Mouse (Mus musculus) T-helper 1 cell (primary cell): ENCODE measurements around the gene AC161166.1.

Experiments
- in situ Hi-C: fragments of 300-600 bp; cut with MboI, MseI; formaldehyde crosslinking; loops from one replicate; pipeline ENCODE4 v1.15.1; 2025; ENCODE audit warnings: high pct_unique_total_duplicates

Gene AC161166.1

DNA sequence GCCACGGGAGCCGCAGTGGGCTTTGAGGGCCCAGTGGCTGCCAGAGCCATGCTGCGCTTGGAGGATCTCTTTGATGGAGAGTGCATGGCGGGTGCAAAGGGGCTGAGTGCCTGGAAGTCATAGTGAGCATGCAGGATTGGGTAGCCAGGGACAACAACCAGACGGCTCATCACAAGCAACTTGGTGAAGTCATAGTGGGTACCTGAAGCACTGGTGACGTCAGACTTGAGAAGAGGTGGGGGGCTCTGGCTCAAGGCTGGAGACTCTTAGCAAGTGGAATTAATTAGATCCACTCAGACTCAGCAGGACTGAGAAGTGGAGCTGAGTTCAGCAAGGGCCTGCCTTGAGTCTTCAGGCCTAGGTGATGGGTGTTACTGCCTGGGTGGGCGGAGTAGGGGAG lies at the start of gene AC161166.1:
Gene AC161166.1 (minus strand): TSS at position 101 of the 400 bp plus-strand sequence.
- in situ Hi-C loops = no loop called here

DNA sequence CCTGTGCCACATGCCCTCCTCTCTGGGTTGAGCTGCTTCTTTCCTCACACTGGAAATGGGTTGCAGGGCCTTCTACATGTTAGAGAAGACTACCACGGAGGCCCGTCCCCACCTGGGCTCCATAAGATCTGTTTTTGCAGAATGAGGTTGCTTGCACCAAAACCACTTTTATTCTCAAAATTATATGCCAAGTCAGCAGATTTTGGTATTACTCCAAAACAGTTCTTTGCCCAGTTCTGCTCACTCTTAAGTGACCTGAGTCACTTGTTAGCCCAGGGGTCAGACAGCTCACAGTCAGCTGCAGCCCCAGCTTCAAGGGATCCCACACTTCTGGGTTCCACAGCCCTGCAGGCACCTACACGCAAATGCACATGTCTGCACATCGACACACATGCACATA lies 49.2 kb upstream of the AC161166.1 start:
- in situ Hi-C loops = no loop called here

DNA sequence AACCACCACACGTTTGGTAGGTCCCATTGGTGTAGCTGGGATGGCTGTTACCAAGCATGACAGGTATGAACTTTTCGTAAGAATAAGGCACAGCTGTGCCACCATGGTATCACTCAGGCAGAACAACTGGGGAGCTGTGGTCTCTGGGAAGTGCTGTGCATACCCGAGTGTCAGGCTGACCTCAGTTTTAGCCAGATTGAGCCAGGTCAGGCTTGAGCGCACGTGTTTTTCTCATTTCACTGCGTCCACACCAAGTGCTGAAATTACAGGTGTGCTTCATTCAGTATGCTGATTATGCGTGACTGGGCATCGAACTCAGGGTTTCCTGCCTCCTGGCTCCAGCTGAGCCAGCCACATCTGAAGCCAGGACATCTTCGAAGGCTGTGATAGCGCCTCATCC lies 43.5 kb upstream of the AC161166.1 start:
- in situ Hi-C loops = no loop called here

DNA sequence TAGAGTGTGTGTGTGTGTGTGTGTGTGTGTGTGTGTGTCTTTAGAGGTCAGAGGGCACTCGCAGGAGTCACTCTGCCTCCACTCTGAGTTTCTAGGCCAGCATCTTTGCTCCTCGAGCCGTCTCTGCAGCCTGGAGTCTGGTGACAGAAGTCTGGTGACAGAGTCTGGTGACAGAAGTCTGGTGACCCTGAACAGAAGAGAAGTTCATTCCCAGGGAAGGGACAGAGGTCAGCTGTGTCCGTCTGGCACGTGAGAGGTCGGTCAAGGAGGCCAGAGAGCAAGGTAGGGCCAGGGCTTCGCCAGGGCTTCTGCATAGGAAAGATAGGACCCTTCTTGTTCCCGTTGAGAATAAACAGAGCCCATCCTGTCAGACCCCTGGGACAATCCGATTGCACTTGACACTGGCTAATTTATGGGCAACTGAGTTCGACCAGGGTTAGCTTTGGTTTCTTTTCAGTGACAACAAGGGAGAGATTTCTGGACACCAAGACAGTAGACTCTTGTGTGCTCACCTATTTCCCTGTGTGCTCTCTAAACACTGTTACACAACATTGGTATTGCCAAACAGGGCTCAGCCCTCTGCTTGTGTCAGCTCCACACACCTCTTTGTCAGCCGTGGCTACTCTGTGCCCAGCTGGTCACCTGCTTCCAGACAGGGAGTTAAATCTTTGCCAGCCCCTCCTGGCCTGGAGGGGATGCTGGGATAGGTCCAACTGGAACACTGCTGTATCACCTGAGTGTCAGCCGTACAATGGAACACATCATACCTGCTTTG lies 39.9 kb upstream of the AC161166.1 start:
- in situ Hi-C loops = no loop called here

DNA sequence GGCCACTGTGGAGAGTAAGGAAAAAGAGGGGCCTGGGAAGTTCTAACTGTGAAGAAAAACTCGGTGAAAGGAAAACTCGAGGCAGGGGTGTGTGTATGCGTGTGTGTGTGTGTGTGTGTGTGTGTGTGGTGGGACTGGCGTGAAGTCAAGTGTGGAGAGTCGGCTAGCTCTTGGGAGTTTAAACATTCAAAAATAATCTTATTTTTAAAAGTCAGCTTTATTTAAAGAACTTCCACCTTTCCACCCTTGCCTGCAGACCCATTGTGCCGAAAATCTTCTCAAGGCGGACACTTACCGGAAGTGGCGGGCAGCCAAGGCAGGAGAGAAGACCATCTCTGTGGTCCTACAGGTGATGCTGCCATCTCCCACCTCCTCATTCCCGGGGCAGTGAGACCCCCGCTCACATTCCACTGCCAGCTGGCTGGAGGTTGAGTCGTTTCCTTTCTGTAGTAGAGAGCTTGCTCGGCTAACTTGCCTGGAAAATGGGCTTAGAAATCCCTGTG lies 35.3 kb upstream of the AC161166.1 start:
- in situ Hi-C loops = no loop called here

DNA sequence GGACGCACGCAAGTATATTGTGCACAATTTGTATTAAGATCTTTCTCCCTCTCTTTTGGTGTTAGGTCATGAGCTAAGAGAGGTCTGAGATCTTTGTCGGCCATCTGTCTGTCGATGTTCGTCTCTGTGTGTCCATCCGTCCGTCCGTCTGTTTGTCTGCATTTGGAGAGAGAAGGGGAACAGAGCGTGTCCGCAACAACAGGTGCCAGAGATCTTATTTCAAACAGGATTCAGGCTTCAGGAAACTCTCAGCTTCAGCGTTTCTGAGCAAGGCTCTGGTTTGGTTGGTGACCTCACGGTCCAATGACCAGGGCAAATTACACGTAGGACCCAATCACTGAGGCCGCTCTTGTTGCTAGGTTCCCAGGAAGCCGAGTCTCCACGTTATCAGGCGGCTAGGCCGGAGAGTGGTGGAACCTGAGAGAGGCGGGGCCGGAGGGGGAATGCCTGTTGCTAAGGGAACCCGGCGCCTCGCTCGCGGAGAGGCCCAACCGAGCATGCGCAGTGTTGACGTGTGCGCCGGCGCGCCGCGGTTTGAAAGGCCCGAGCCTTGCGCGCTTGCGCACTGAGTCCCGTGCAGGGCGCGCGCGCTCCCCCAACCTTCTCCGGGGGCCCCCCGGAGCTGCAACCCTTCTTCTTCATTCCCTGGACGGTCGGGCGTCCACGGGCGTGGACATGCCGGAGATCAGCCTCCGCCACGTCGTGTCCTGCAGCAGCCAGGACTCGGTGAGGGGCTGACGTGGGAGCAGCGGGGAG lies 34.6 kb upstream of the AC161166.1 start:
- in situ Hi-C loops = no loop called here

DNA sequence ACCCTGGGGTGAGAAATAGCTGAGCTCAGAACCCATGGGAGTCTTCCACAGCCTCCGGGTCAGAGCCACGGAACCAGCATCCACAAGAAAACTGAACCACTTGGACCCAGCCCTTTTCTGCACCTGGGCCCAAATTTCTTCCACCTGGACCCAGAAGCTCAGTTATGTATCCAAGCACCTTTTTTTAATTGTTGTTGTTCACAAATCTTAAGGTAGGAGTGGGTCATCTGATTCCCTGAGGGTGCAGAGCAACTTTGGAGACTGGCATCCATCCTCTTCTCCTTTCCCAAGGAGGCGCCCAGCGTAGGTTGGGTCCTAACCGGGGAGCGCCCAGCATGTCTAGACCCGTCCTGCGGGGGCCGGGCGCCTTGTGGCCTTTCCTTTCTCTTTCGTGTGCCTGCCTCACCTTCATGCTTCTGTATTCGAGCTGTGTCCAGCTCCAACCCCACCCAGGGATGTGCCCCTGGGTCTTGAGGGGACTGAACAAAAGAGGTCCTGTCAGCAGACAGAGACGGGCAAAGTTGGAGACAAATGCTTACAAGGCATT lies 33.9 kb upstream of the AC161166.1 start, which contains the start of the genes Pinlyp and Xrcc1:
Gene Pinlyp (minus strand): TSS at position 51 of the 547 bp plus-strand sequence.
Gene Xrcc1 (plus strand): TSS at position 222 of the 547 bp plus-strand sequence.
- in situ Hi-C loops = no loop called here

DNA sequence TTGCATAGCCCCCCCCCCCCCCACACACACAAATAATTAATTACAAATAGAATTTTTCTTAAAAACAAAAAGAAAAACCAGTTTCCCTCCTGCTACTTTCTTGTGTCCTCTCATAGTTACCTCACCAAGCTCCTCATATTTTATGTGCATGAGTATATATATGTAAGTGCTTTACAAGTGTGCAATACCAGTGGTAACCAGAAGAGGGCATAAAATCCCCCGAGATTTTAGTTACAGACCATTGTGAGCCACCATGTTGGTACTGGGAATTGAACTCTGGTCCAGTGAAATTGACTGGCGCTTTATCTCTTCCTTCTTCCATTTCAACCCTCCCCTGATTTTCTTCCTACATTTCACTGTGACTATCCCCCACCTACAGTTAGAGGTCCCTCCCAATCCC lies 32.3 kb upstream of the AC161166.1 start:
- in situ Hi-C loops = no loop called here

DNA sequence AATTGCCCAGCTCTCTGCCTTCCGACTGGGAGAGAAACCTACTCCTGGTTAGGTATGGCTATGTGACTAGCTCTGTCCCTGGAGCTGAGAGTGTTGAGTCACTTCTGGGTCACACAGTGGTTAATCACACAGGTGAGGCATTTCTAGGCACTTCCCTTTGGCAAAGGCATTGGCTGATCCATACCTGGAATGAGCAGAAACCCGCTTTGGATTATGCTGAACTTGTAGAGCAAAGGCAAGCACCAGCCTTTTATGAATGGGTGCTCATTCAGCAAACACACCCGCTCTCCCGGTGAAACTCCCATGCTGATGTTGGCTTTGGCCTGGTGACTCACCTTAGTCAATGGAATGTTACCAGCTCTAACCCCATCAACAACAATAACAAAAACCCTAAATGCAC lies 27.4 kb upstream of the AC161166.1 start:
- in situ Hi-C loops = no loop called here

DNA sequence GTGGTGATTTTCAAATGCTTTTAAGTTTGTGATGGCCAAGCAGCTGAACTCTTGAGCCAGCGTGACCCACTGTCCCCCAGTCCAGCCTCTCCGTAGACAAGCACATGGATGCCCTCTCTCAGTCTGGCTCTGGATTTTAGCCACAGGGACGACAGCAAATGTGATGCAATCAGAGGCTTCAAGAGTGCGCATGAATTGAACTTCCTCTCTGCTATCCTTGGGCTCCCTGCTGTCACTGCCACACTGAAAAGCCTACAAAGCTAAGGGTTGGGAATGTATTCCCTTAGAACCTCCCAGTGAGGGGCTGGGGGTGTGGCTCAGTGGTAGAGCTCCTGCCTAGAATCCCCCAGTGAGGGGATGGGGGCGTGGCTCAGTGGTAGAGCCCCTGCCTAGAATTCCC lies 26.4 kb upstream of the AC161166.1 start:
- in situ Hi-C loops = no loop called here

DNA sequence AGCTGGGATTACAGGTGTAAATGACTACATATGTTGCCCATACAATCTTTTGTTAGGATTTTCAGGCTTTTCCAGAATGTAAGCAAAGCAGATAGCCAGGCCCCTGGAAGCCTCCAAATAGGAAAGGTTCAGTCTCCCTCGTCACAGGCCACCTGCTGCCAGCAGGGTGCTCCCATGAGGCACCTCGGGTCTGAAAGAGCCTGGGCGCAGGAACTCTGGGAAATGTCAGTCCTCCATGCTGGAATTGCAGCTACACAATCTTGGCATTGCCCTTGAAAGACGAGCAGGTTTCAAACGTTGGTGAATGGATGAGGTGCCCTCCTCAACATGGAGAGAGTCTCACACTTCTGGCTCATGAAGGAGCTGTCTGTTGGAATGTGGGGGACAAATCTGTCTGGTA lies 25.9 kb upstream of the AC161166.1 start:
- in situ Hi-C loops = no loop called here

DNA sequence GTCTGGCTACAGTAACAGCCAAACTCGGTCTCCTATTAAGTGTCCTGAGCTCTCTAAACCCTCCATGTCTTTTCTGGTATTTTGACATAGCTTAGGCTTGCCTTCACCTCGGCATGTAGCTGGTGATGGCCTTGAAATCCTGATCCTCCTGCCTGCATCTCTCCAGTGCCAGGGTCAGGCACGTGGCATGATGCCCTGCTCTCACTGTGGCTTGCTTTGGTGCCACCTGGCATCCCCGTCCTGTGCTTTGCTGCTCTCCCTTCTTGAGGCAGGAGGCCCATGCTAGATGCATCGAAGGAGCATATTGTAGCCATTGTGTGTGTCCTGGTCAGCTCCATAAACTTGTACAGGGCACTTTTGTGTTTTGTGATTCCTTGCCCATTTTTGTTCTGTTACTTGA lies 25.3 kb upstream of the AC161166.1 start:
- in situ Hi-C loops = no loop called here

DNA sequence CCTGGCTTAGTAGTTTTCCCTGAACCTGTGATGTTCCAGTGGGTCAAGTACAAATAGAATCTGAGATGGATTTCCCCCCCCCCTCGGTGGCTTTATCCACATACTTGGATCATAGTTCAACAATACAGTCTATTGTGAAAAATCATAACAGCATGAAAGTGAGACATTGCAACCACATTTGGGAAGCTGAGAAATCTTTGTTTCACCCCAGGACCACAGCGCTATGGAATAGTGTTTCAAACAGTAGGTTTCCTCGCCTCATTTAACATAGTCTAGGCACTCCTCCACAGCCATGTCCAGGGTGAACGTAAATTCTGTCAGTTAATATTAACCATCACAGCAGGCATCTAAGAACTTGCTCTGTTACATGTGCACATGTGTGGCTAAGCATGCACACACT lies 24.8 kb upstream of the AC161166.1 start:
- in situ Hi-C loops = no loop called here

DNA sequence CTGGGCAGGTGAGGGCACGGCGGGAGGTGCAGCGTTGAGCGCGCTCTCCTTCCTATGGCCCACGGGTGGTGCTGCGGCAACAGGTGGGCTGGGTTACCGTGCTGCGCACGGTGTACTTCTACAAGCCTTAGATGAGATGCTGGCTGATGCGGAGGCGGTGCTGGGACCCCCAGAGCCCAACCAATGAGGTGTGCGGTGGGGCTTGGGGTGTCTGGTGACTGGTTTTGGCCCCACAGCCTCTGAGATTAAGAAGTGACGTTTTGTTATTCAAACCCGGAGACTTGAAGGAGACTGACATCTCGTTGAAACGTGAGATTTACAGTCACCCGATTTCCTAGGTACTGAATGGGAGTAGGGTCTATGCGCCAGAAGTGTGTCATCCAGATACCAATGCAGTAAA lies 22.0 kb upstream of the AC161166.1 start:
- in situ Hi-C loops = no loop called here

DNA sequence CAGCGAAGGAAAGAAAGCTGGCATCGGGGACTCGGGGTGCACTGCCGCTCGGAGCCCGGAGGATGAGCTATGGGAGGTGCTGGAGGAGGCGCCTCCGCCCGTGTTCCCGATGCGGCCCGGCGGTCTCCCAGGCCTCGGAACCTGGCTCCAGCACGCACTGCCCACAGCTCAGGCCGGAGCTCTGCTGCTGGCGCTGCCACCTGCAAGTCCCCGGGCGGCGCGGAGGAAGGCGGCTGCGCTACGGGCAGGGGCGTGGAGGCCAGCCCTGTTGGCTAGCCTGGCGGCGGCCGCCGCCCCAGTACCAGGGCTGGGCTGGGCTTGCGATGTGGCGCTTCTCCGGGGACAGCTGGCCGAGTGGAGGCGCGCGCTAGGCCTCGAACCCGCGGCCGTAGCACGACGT lies 21.6 kb upstream of the AC161166.1 start:
- in situ Hi-C loops = no loop called here

DNA sequence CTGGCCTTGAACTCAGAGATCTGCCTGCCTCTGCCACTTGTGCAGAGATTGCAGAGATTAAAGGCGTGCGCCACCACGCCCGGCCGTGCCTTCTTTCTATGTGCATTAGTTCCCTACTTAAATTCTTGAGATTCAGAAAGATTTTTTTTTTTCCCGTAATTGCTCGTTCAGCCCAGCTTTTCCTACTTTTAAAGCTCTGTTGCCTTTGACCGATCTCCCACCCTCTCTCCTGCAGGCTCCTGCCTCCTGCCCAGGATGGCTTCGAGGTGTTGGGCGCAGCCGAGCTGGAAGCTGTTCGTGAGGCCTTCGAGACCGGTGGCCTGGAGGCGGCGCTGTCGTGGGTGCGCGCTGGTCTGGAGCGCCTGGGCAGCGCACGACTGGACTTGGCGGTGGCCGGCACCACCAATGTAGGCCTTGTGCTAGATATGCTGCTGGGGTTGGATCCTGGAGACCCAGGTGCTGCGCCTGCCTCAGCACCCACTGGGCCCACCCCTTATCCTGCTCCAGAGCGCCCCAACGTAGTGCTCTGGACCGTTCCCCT lies 20.8 kb upstream of the AC161166.1 start:
- in situ Hi-C loops = no loop called here

DNA sequence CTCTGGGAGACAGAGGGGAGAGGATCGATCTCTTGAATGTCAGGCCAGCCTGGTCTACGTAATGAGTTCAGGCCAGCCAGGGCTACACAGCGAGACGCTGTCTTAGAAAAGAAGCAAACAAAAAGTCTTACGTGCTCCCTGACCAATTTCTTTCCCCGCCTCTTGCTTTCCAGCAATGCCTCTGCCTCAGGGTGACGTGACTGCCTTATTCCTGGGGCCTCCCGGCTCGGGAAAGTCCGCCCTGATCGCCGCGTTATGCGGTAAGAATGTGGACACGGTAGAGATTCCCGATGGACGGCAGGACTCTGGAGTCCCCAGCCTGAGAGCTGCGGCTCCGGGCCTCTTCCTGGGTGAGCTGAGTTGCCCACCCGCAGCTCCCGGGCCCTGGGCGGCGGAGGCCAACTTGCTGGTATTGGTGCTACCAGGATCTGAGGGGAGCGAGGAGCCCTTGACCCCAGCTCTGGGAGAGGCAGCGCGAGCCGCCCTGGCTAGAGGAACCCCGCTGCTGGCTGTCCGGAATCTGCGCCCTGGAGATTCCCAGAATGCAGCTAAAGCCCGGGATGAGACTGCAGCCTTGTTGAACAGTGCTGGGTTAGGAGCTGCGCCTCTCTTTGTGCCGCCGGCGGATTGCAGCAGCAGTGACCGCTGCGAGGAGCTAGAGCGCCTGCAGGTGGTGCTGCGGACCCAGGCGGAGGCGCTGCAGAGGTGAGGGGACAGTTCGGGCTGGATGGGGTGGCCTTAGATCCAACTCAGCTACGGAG lies 19.1 kb upstream of the AC161166.1 start:
- in situ Hi-C loops = no loop called here

DNA sequence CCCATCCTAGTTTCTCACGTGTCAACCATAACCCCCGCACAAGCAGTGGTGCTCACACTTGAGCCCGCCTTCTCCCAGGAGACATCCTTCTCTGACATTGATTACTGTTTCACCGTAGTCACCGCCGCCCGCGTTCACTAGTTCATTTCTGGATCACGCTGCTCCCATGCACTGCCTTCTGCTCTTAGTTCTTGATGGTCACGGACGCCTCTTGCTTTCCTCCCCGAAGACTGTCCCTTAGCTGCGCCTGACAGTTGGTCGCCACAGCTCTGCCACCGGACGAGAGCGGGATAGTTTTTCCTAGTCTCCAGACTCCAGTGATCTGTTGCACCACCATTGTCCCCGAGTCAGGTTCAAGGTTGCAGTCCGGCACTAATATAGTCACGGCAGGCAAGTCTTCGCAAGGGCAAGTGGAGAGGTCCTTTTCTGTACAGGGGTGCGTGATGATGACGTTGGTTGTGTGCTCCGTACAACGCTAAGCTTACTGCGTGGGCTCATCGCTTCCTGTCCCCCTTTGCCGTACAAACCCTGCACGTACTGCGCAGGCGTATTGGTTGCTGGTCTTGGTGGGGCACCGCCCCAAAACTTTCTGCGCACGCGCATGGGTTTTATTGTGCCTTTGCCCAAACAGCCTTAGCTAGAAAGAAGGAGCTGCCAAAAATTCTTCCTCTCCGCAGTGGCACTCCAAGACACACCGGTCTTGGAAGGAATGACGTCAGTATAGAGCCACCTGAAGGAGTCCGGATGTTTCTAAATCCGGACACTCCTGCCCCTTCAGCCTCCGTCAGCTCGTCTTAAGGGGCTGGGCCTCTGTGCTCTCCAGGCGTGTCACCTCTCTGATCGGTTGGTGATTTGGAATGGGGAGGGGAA lies 18.0 kb upstream of the AC161166.1 start, which contains the start of gene Irgq:
Gene Irgq (plus strand): TSS at position 628 of the 870 bp plus-strand sequence.
- in situ Hi-C loops = no loop called here

DNA sequence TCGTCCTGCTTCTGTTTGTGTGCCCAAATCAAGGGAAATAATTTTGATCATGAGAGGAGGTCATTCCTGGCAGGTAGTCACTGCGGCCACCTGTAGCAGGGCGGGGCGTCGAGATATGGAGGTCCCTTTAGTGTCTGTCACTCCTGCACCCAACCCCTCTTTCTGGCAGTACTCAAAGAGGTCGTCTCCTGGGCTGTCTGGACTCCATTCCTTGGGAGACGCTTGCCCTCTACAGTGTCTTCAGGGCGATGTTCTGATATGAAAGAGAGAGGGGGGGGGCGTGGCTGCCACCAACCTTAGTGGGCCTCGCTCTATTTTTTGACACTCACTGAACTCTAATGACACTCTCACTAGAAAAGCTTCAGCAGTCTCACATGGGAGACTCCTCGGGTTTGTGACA lies 17.3 kb upstream of the AC161166.1 start:
- in situ Hi-C loops = no loop called here

DNA sequence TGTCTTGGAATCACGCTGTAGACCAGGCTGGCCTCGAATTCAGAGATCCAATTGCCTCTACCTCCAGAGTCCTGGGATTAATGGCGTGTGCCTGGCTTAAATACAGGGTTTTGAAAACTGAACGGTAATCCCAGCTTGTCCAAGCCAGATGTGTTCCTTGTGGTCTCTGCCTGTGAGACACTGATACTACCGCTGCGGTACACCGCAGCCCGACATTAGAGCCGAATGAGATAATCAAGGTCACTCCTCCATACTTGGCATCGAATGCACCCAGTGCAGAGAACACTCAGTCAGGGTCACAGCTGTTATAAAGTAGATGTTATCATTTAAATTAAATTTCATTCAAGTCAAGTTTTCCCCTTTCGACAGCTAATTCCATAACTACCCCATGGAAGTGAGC lies 16.6 kb upstream of the AC161166.1 start:
- in situ Hi-C loops = no loop called here
